Mouse (Mus musculus): Measurements from ENCODE around the gene Gpalpp1. TPM values are rescaled to one million over a fixed set of nuclear protein-coding genes. Genes with fewer than 3 reads are reported as not detected.
A peak's percentile ranks its signal among the peaks of the same experiment; 100 is the strongest.

The Gpalpp1 gene
- polyA plus RNA-seq, 1 experiment: 5.5 TPM

GRCm38 (mm10) chr14:76151011-76151410, 40.5 kb upstream of the Gpalpp1 start:
- Histone ChIP-seq H3K4me1 (ENCODE audit: control insufficient read depth, insufficient read depth, low read length) (peaks cover 6% of the 10 kb centered on the region; the same call in 1 of the 2 replicates), H3K27ac (ENCODE audit: insufficient read depth, low read depth, low read length) (no peak overlapping the region), H3K27me3 (replicated peaks; ENCODE audit: control insufficient read depth, insufficient read depth, low read length) (no peaks in the 10 kb centered on the region), H3K36me3 (ENCODE audit: control insufficient read depth, insufficient read depth, low read length) (no peaks in the 10 kb centered on the region), H3K4me3 (ENCODE audit: insufficient read depth, low read depth, low read length) (no peak overlapping the region)
- DNase-seq: no peak
- 72% methylated on average over 2 of the region's 2 CpGs for WGBS
- no peak for TF ChIP-seq POLR2A (IDR thresholded peaks at IDR 0.05; ENCODE audit: low read depth, low read length)
- TF ChIP-seq CTCF (conservative IDR thresholded peaks at IDR 0.05; ENCODE audit: insufficient read depth, insufficient read length, low read depth, low read length): no peak

- no peaks in the 10 kb centered on the region for H3K27me3 ChIP-seq (replicated peaks; ENCODE audit: control insufficient read depth, insufficient read depth, low read length)
- no peak for DNase-seq
- H3K27ac ChIP-seq (ENCODE audit: insufficient read depth, low read depth, low read length): no peak overlapping the region
- H3K4me1 ChIP-seq (ENCODE audit: control insufficient read depth, insufficient read depth, low read length): peaks cover 6% of the 10 kb centered on the region; the same call in 1 of the 2 replicates
- 87% methylated on average over 11 of the region's 11 CpGs for WGBS
- H3K36me3 ChIP-seq (ENCODE audit: control insufficient read depth, insufficient read depth, low read length): no peaks in the 10 kb centered on the region
- no peak overlapping the region for H3K4me3 ChIP-seq (ENCODE audit: insufficient read depth, low read depth, low read length)
- no peak for TF ChIP-seq CTCF (conservative IDR thresholded peaks at IDR 0.05; ENCODE audit: insufficient read depth, insufficient read length, low read depth, low read length)
- TF ChIP-seq POLR2A (IDR thresholded peaks at IDR 0.05; ENCODE audit: low read depth, low read length): no peak
Measured at GRCm38 (mm10) chr14:76150499-76150898, 39.9 kb upstream of the Gpalpp1 start.

GRCm38 (mm10) chr14:76149531-76150179, 39.1 kb upstream of the Gpalpp1 start:
- DNase-seq: peak; percentile 92
- Histone ChIP-seq H3K27ac (ENCODE audit: insufficient read depth, low read depth, low read length) (peak overlapping the region; percentile 43), H3K4me3 (ENCODE audit: insufficient read depth, low read depth, low read length) (no peak overlapping the region), H3K27me3 (replicated peaks; ENCODE audit: control insufficient read depth, insufficient read depth, low read length) (no peaks in the 10 kb centered on the region), H3K4me1 (ENCODE audit: control insufficient read depth, insufficient read depth, low read length) (peaks cover 6% of the 10 kb centered on the region; the same call in 1 of the 2 replicates), H3K36me3 (ENCODE audit: control insufficient read depth, insufficient read depth, low read length) (no peaks in the 10 kb centered on the region)
- TF ChIP-seq CTCF (conservative IDR thresholded peaks at IDR 0.05; ENCODE audit: insufficient read depth, insufficient read length, low read depth, low read length) (no peak), POLR2A (IDR thresholded peaks at IDR 0.05; ENCODE audit: low read depth, low read length) (no peak)
- 17% methylated on average over 13 of the region's 13 CpGs for WGBS

DNA sequence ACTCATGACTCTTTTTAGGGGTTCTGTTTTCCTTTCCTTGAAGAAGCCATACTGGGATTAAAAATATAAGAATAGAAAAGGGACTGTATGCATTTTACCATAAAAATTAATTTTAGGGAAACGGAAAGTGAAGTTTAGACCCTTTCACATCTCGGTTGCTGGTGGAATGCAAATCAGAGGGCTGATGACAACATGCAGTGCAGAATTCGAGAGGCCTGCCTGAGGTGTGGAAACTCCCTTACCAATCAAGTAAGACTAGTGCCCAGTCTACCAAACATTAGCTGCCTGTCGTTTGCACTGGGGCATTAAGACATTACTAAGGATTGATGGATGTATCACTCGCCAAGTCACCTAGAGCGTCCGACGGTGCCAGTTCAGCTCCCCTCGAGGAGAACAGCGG, 37.7 kb upstream of the Gpalpp1 start:
- Histone ChIP-seq H3K4me1 (ENCODE audit: control insufficient read depth, insufficient read depth, low read length) (peaks cover 6% of the 10 kb centered on the region; the same call in 1 of the 2 replicates), H3K27ac (ENCODE audit: insufficient read depth, low read depth, low read length) (no peak overlapping the region), H3K4me3 (ENCODE audit: insufficient read depth, low read depth, low read length) (no peak overlapping the region), H3K27me3 (replicated peaks; ENCODE audit: control insufficient read depth, insufficient read depth, low read length) (no peaks in the 10 kb centered on the region), H3K36me3 (ENCODE audit: control insufficient read depth, insufficient read depth, low read length) (no peaks in the 10 kb centered on the region)
- TF ChIP-seq POLR2A (IDR thresholded peaks at IDR 0.05; ENCODE audit: low read depth, low read length) (no peak), CTCF (conservative IDR thresholded peaks at IDR 0.05; ENCODE audit: insufficient read depth, insufficient read length, low read depth, low read length) (no peak)
- no peak for DNase-seq
- WGBS: 76% methylated on average over 10 of the region's 10 CpGs

GRCm38 (mm10) chr14:76147061-76147460, 36.5 kb upstream of the Gpalpp1 start:
- 62% methylated on average over 6 of the region's 6 CpGs for WGBS
- H3K4me1 ChIP-seq (ENCODE audit: control insufficient read depth, insufficient read depth, low read length): peaks cover 6% of the 10 kb centered on the region; the same call in 1 of the 2 replicates
- no peaks in the 10 kb centered on the region for H3K27me3 ChIP-seq (replicated peaks; ENCODE audit: control insufficient read depth, insufficient read depth, low read length)
- H3K4me3 ChIP-seq (ENCODE audit: insufficient read depth, low read depth, low read length): no peak overlapping the region
- H3K27ac ChIP-seq (ENCODE audit: insufficient read depth, low read depth, low read length): no peak overlapping the region
- no peak for DNase-seq
- no peak for TF ChIP-seq POLR2A (IDR thresholded peaks at IDR 0.05; ENCODE audit: low read depth, low read length)
- TF ChIP-seq CTCF (conservative IDR thresholded peaks at IDR 0.05; ENCODE audit: insufficient read depth, insufficient read length, low read depth, low read length): no peak
- no peaks in the 10 kb centered on the region for H3K36me3 ChIP-seq (ENCODE audit: control insufficient read depth, insufficient read depth, low read length)

DNA sequence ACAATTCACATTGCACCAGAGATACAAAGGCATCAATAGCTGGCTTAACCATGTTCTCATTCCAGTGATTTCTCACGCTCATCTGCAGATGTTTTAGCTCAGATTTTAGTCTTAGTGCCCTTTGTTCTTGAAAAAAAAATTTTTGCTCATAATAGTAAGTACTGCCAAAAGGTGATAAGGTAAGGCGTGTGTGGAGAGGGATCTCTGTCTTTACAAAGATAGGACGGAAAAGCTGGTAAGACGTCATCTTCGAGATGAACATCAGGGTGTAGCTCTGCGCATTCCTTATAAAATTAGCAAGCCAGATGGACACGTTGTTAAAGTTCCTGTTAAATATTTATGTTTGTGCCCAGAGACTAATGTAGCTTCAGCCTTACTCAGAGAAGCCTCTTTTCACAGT, 35.3 kb upstream of the Gpalpp1 start:
- Histone ChIP-seq H3K4me1 (ENCODE audit: control insufficient read depth, insufficient read depth, low read length) (peaks cover 6% of the 10 kb centered on the region; the same call in 1 of the 2 replicates), H3K27me3 (replicated peaks; ENCODE audit: control insufficient read depth, insufficient read depth, low read length) (no peaks in the 10 kb centered on the region), H3K36me3 (ENCODE audit: control insufficient read depth, insufficient read depth, low read length) (no peaks in the 10 kb centered on the region), H3K4me3 (ENCODE audit: insufficient read depth, low read depth, low read length) (no peak overlapping the region), H3K27ac (ENCODE audit: insufficient read depth, low read depth, low read length) (no peak overlapping the region)
- no peak for DNase-seq
- TF ChIP-seq CTCF (conservative IDR thresholded peaks at IDR 0.05; ENCODE audit: insufficient read depth, insufficient read length, low read depth, low read length) (no peak), POLR2A (IDR thresholded peaks at IDR 0.05; ENCODE audit: low read depth, low read length) (no peak)
- 77% methylated on average over 7 of the region's 7 CpGs for WGBS

DNA sequence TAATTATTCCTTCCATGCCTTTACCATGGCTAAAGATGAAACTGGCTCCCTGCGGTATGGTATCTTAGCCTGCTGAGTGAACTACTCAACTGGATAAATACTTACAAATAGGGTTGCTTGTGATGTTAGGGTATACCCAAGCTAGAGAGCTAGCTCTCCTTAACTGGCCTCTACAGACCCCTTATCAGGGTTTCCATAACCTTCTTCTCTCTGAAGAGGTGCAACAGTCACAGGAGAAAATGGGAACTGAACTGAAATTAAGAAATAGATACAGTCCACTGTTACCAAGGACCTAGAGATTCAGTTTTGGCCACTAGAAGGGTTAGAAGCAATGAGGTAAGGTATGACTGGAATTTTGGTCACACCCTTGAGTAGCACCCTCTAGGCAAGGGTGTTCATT, 34.7 kb upstream of the Gpalpp1 start:
- no peak for DNase-seq
- no peaks in the 10 kb centered on the region for H3K27me3 ChIP-seq (replicated peaks; ENCODE audit: control insufficient read depth, insufficient read depth, low read length)
- H3K36me3 ChIP-seq (ENCODE audit: control insufficient read depth, insufficient read depth, low read length): no peaks in the 10 kb centered on the region
- H3K4me1 ChIP-seq (ENCODE audit: control insufficient read depth, insufficient read depth, low read length): peaks cover 2% of the 10 kb centered on the region; the same call in 1 of the 2 replicates
- no peak overlapping the region for H3K4me3 ChIP-seq (ENCODE audit: insufficient read depth, low read depth, low read length)
- 93% methylated on average over 1 of the region's 1 CpGs for WGBS
- TF ChIP-seq CTCF (conservative IDR thresholded peaks at IDR 0.05; ENCODE audit: insufficient read depth, insufficient read length, low read depth, low read length) (no peak), POLR2A (IDR thresholded peaks at IDR 0.05; ENCODE audit: low read depth, low read length) (no peak)
- H3K27ac ChIP-seq (ENCODE audit: insufficient read depth, low read depth, low read length): no peak overlapping the region
